Mouse (Mus musculus): ENCODE measurements around the gene Bglap3.

DNA sequence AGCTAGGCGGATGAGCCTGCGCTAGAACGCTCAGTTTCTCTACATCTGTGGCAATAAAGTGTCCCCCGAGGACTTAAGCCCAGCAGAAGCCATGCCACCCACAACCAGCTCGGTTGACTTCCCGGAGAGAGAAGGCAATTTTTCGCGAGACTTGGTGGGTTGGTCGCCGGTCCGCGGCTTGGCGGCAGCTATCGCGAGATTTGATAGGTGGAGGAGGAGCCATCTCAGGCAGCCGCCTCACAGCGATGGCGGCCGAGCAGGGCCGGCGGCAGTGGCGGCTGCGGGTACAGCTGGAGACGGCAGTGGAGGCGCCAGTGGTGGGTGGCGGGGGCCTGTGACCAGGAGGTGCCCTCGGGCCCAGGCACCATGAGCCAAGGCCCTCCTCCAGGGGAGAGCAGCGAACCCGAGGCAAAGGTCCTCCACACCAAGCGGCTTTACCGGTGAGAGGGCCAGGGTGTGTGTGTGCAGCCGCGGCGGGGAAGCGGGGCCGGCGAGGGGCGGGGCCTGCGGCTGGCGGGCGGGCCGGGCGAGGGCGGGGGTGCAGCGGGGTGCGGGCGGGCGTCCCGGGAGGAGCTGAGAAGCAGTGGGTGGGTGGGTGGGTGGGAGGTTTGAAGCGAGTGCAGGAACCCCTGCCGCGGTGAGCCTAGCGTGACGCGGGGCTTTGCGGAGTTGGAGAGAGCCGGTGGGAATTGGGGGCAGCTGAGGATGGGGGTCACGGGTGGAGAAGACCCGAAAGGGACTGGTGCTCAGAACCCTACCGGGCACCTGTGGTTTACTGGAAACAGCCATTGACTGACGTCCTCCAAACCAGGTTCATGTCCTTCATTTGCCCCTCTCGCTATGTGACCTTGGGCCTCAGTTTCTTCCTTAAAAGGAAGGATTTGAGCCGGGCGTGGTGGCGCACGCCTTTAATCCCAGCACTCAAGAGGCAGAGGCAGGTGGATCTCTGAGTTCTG lies 36.2 kb downstream of the Bglap3 start, which contains the start of the genes Tmem79 and Smg5:
- TF ChIP-seq POLR2A (IDR thresholded peaks at IDR 0.05; ENCODE audit: borderline replicate concordance, extremely low read depth, insufficient read depth, insufficient read length, poor library complexity, severe bottlenecking) (peak; percentile 97), CTCF (IDR thresholded peaks at IDR 0.05; ENCODE audit: borderline replicate concordance, extremely low read depth, insufficient read depth, insufficient read length) (no peak)
